Mouse (Mus musculus) CH12.LX (cell line): Measurements from ENCODE around the gene Dgkd. TPM values are rescaled to one million over a fixed set of nuclear protein-coding genes. Genes with fewer than 3 reads are reported as not detected.

ENCODE experiments used
- DNase-seq: peaks from one replicate; pipeline ENCODE4 v3.0.0-alpha.2; 2013; ENCODE audit errors: extremely low read depth
- H3K27ac ChIP-seq: 2 replicates; pipeline ENCODE4 v1.5.1; 2012; ENCODE audit warnings: low read depth, mild to moderate bottlenecking, control low read depth, moderate library complexity; ENCODE audit not compliant: insufficient read depth
- H3K27me3 ChIP-seq: replicated peaks from 2 replicates; pipeline ENCODE3; 2012; ENCODE audit warnings: inconsistent platforms
- H3K36me3 ChIP-seq, 2 experiments: replicated peaks in 1 of 2; 2 replicates each; pipeline versions ENCODE3 to v1.6.1; 2012; ENCODE audit warnings: inconsistent platforms in 1 of 2, low read length in 1 of 2, mild to moderate bottlenecking in 1 of 2, mixed read lengths in 1 of 2, moderate library complexity in 1 of 2; ENCODE audit not compliant: control insufficient read depth in 1 of 2, insufficient read depth in 1 of 2
- H3K4me1 ChIP-seq, 2 experiments: 2 replicates each; pipeline ENCODE4 v1.6.1; 2012; ENCODE audit warnings: inconsistent platforms in 1 of 2, moderate library complexity in 1 of 2; ENCODE audit not compliant: insufficient read depth in 2 of 2, control insufficient read depth in 1 of 2
- H3K4me2 ChIP-seq: 2 replicates; pipeline ENCODE4 v1.6.1; 2012; ENCODE audit warnings: low read depth, mild to moderate bottlenecking, control low read depth; ENCODE audit not compliant: poor library complexity, insufficient read depth, severe bottlenecking
- H3K4me3 ChIP-seq, 3 experiments: fragments of 150-350 bp in 1 of 3; sonication (generic) in 1 of 3; replicated peaks in 1 of 3; 2 replicates each; pipeline versions ENCODE3 to v1.5.1; 2011 to 2012; ENCODE audit warnings: low read depth in 2 of 3, low read length in 2 of 3, mild to moderate bottlenecking in 2 of 3, moderate library complexity in 2 of 3, control low read depth in 1 of 3, improper control_type of control experiment in 1 of 3, inconsistent platforms in 1 of 3, mixed read lengths in 1 of 3; ENCODE audit not compliant: poor library complexity in 1 of 3
- H3K79me2 ChIP-seq: replicated peaks from 2 replicates; pipeline ENCODE4 v1.6.1; 2012; ENCODE audit warnings: mild to moderate bottlenecking, moderate library complexity; ENCODE audit not compliant: control insufficient read depth, poor library complexity, insufficient read depth, severe bottlenecking; ENCODE audit errors: extremely low read depth
- H3K9ac ChIP-seq: 2 replicates; pipeline ENCODE4 v1.6.1; 2012; ENCODE audit warnings: low read depth, mild to moderate bottlenecking, control low read depth, moderate library complexity; ENCODE audit not compliant: insufficient read depth
- H3K9me3 ChIP-seq: replicated peaks from 2 replicates; pipeline ENCODE3; 2012; ENCODE audit warnings: low read length, inconsistent platforms, mixed read lengths
- BHLHE40 ChIP-seq: IDR thresholded peaks from 2 replicates; pipeline ENCODE4 v1.6.1; 2011; ENCODE audit warnings: mild to moderate bottlenecking, low read depth, low read length, improper control_type of control experiment
- CHD1 ChIP-seq: IDR thresholded peaks from 2 replicates; pipeline ENCODE4 v1.6.1; 2012; ENCODE audit warnings: low read depth, low read length, improper control_type of control experiment, inconsistent platforms
- CHD2 ChIP-seq: IDR thresholded peaks from 2 replicates; pipeline ENCODE4 v1.6.1; 2011; ENCODE audit warnings: low read length, improper control_type of control experiment
- CTCF ChIP-seq, 2 experiments: IDR thresholded peaks in 1 of 2; conservative IDR thresholded peaks in 1 of 2; 2 replicates each; pipeline ENCODE4 v1.5.1; 2011 to 2012; ENCODE audit warnings: low read depth in 2 of 2, low read length in 2 of 2, improper control_type of control experiment in 1 of 2, inconsistent platforms in 1 of 2, mild to moderate bottlenecking in 1 of 2, moderate library complexity in 1 of 2
- ELF1 ChIP-seq: IDR thresholded peaks from 2 replicates; pipeline ENCODE4 v1.6.1; 2014; ENCODE audit warnings: low read depth, mild to moderate bottlenecking, inconsistent platforms, low read length, improper control_type of control experiment
- EP300 ChIP-seq: IDR thresholded peaks from 2 replicates; pipeline ENCODE4 v1.6.1; 2011; ENCODE audit warnings: low read length, improper control_type of control experiment
- ETS1 ChIP-seq: conservative IDR thresholded peaks from 2 replicates; pipeline ENCODE4 v1.6.1; 2012; ENCODE audit warnings: low read depth, mild to moderate bottlenecking, inconsistent platforms, low read length, improper control_type of control experiment, moderate library complexity
- HCFC1 ChIP-seq: IDR thresholded peaks from 2 replicates; pipeline ENCODE4 v1.6.1; 2012; ENCODE audit warnings: low read depth, mild to moderate bottlenecking, inconsistent platforms, low read length, improper control_type of control experiment
- IRF4 ChIP-seq: IDR thresholded peaks from 2 replicates; pipeline ENCODE4 v1.6.1; 2014; ENCODE audit warnings: low read depth, mild to moderate bottlenecking, inconsistent platforms, low read length, improper control_type of control experiment
- JUN ChIP-seq: IDR thresholded peaks from 2 replicates; pipeline ENCODE4 v1.6.1; 2011; ENCODE audit warnings: low read depth, mild to moderate bottlenecking, low read length, improper control_type of control experiment, moderate library complexity; ENCODE audit not compliant: insufficient read depth
- JUND ChIP-seq: conservative IDR thresholded peaks from 2 replicates; pipeline ENCODE4 v1.6.1; 2011; ENCODE audit warnings: low read depth, low read length, improper control_type of control experiment
- MAFK ChIP-seq: IDR thresholded peaks from 2 replicates; pipeline ENCODE4 v1.6.1; 2011; ENCODE audit warnings: low read length, improper control_type of control experiment; ENCODE audit not compliant: insufficient replicate concordance
- MAX ChIP-seq: IDR thresholded peaks from 2 replicates; pipeline ENCODE4 v1.6.1; 2011; ENCODE audit warnings: low read length, improper control_type of control experiment
- MAZ ChIP-seq: IDR thresholded peaks from 2 replicates; pipeline ENCODE4 v1.6.1; 2012; ENCODE audit warnings: low read depth, mild to moderate bottlenecking, inconsistent platforms, low read length, improper control_type of control experiment, moderate library complexity
- MXI1 ChIP-seq: IDR thresholded peaks from 2 replicates; pipeline ENCODE4 v1.6.1; 2011; ENCODE audit warnings: mild to moderate bottlenecking, low read depth, low read length, improper control_type of control experiment
- MYC ChIP-seq: IDR thresholded peaks from 2 replicates; pipeline ENCODE4 v1.6.1; 2011; ENCODE audit warnings: low read depth, mild to moderate bottlenecking, improper control_type of control experiment, low read length
- NRF1 ChIP-seq: IDR thresholded peaks from 2 replicates; pipeline ENCODE4 v1.6.1; 2014; ENCODE audit warnings: low read depth, mild to moderate bottlenecking, inconsistent platforms, low read length, improper control_type of control experiment, moderate library complexity
- PAX5 ChIP-seq: IDR thresholded peaks from 2 replicates; pipeline ENCODE4 v1.6.1; 2012; ENCODE audit warnings: low read length, inconsistent platforms, mixed read lengths
- POLR2A ChIP-seq: IDR thresholded peaks from 2 replicates; pipeline ENCODE4 v1.6.1; 2011; ENCODE audit warnings: low read depth, mild to moderate bottlenecking, improper control_type of control experiment, low read length
- POLR2AphosphoS2 ChIP-seq: IDR thresholded peaks from 2 replicates; pipeline ENCODE4 v1.6.1; 2011; ENCODE audit warnings: low read depth, low read length, improper control_type of control experiment
- RAD21 ChIP-seq: IDR thresholded peaks from 2 replicates; pipeline ENCODE4 v1.6.1; 2011; ENCODE audit warnings: low read depth, mild to moderate bottlenecking, low read length, improper control_type of control experiment, moderate library complexity
- RCOR1 ChIP-seq: conservative IDR thresholded peaks from 2 replicates; pipeline ENCODE4 v1.6.1; 2012; ENCODE audit warnings: low read depth, mild to moderate bottlenecking, inconsistent platforms, low read length, improper control_type of control experiment
- SIN3A ChIP-seq: IDR thresholded peaks from 2 replicates; pipeline ENCODE4 v1.6.1; 2012; ENCODE audit warnings: low read length, improper control_type of control experiment, inconsistent platforms
- TBP ChIP-seq: conservative IDR thresholded peaks from 2 replicates; pipeline ENCODE4 v1.6.1; 2011; ENCODE audit warnings: low read depth, low read length, improper control_type of control experiment
- TCF12 ChIP-seq: IDR thresholded peaks from 2 replicates; pipeline ENCODE4 v1.6.1; 2014; ENCODE audit warnings: low read depth, mild to moderate bottlenecking, inconsistent platforms, low read length, improper control_type of control experiment
- UBTF ChIP-seq: IDR thresholded peaks from 2 replicates; pipeline ENCODE4 v1.6.1; 2012; ENCODE audit warnings: low read depth, mild to moderate bottlenecking, inconsistent platforms, low read length, improper control_type of control experiment, moderate library complexity
- USF1 ChIP-seq: IDR thresholded peaks from 2 replicates; pipeline ENCODE4 v1.6.1; 2014; ENCODE audit warnings: low read depth, mild to moderate bottlenecking, inconsistent platforms, low read length, improper control_type of control experiment
- USF2 ChIP-seq: conservative IDR thresholded peaks from 2 replicates; pipeline ENCODE4 v1.6.1; 2011; ENCODE audit warnings: low read depth, low read length, improper control_type of control experiment
- ZC3H11A ChIP-seq: IDR thresholded peaks from 2 replicates; pipeline ENCODE4 v1.6.1; 2012; ENCODE audit warnings: low read depth, mild to moderate bottlenecking, inconsistent platforms, low read length, improper control_type of control experiment
- ZMIZ1 ChIP-seq: IDR thresholded peaks from 2 replicates; pipeline ENCODE4 v1.6.1; 2012; ENCODE audit warnings: low read depth, mild to moderate bottlenecking, inconsistent platforms, low read length, improper control_type of control experiment
- ZNF384 ChIP-seq: IDR thresholded peaks from 2 replicates; pipeline ENCODE4 v1.6.1; 2012; ENCODE audit warnings: low read depth, low read length, improper control_type of control experiment, inconsistent platforms
- dilution Hi-C: fragments of 300-500 bp; cut with MboI; formaldehyde crosslinking; loops from 2 replicates; pipeline ENCODE4 v1.14.3; 2020; ENCODE audit warnings: low sequenced_read_pairs; ENCODE audit not compliant: extremely low pct_unique_long_range_greater_than_20kb, extremely low pct_ligation_motif_present
- in situ Hi-C: fragments of 300-500 bp; cut with MboI; formaldehyde crosslinking; loops from 3 replicates; pipeline ENCODE4 v1.14.3; 2019; ENCODE audit warnings: low sequenced_read_pairs, low pct_ligation_motif_present, low pct_unique_long_range_greater_than_20kb, mixed read lengths
- polyA plus RNA-seq: library from polyadenylated mRNA; unstranded; fragments of >175 nt; gene quantifications from 2 replicates; pipeline ENCODE4 v1.2.1, GENCODE M21; 2012; ENCODE audit warnings: low read depth; ENCODE audit not compliant: insufficient read length
- total RNA-seq, 2 experiments: library from RNA; depleted of rRNA; stranded (reverse); fragments of 300-350 nt in 1 of 2; fragments of >200 nt in 1 of 2; gene quantifications; 2 replicates each; pipeline ENCODE4 v1.2.3; 2012 to 2014

Gene Dgkd
- total and polyA plus RNA-seq, 3 experiments, result 57.5 to 89.9 (median 73.8) TPM

- in situ Hi-C loops, result no loop called here
- dilution Hi-C loops, result no loop called here
- H3K4me1 ChIP-seq, result peaks cover 39 to 77% of the 10 kb centered on the region in 2 experiments
Measured at GRCm38 (mm10) chr1:87848237-87848996, 4.7 kb upstream of the Dgkd start.

GRCm38 (mm10) chr1:87849278-87849677 lies 3.8 kb upstream of the Dgkd start:
- Histone ChIP-seq H3K79me2 (peaks cover 11% of the 10 kb centered on the region), H3K9ac (peak overlapping the region; percentile 62), H3K27ac (peak overlapping the region; percentile 58), H3K4me3 (peak overlapping the region in 1 of 3 experiments; percentile 6), H3K27me3 (no peaks in the 10 kb centered on the region), H3K36me3 (no peaks in the 10 kb centered on the region), H3K9me3 (peaks cover 10% of the 10 kb centered on the region), H3K4me2 (peak overlapping the region; percentile 54; the same call in 1 of the 2 replicates), H3K4me1 (peaks cover 39 to 77% of the 10 kb centered on the region in 2 experiments)
- DNase-seq, result peak; percentile 86
- dilution Hi-C loops (no loop called here), in situ Hi-C loops (no loop called here)
- TF ChIP-seq CHD1 (no peak), RCOR1 (no peak), TCF12 (peak; percentile 61; the same call in 1 of the 2 replicates), ELF1 (peak; percentile 51; the same call in 1 of the 2 replicates), MAX (peak; percentile 92), USF2 (peak; percentile 60), IRF4 (peak; percentile 95), POLR2AphosphoS2 (no peak), ETS1 (peak; percentile 72), EP300 (peak; percentile 86), BHLHE40 (peak; percentile 94), NRF1 (no peak), ZMIZ1 (no peak), PAX5 (no peak), MXI1 (peak; percentile 85), UBTF (no peak), CTCF (conservative IDR thresholded peaks at IDR 0.05 in 1 of 2, IDR thresholded peaks at IDR 0.05 in 1 of 2; ENCODE audit: low read depth in 2 of 2, low read length in 2 of 2) (no peak), MAZ (peak; percentile 65; the same call in 1 of the 2 replicates), USF1 (peak; percentile 62), SIN3A (peak; percentile 48; the same call in 1 of the 2 replicates), ZC3H11A (no peak), MAFK (0 out of 2 replicates have a peak, but pooled peaks have one; percentile 30), JUN (0 out of 2 replicates have a peak, but pooled peaks have one; percentile 19), RAD21 (no peak), MYC (peak; percentile 61; the same call in 1 of the 2 replicates), JUND (no peak), ZNF384 (no peak)

More at GRCm38 (mm10) chr1:87848237-87848996, 4.7 kb upstream of the Dgkd start:
- Histone ChIP-seq H3K79me2 (peaks cover 3% of the 10 kb centered on the region), H3K27ac (peak overlapping the region; percentile 42), H3K4me2 (peak overlapping the region; percentile 54), H3K27me3 (no peaks in the 10 kb centered on the region), H3K36me3 (no peaks in the 10 kb centered on the region), H3K4me3 (peak overlapping the region in 2 of 3 experiments; percentile 16 to 21), H3K9me3 (peaks cover 10% of the 10 kb centered on the region), H3K9ac (peak overlapping the region; percentile 62; the same call in 1 of the 2 replicates)
- DNase-seq, result no peak
- TF ChIP-seq TBP (0 out of 2 replicates have a peak, but pooled peaks have one; percentile 2), POLR2A (0 out of 2 replicates have a peak, but pooled peaks have one; percentile 8), HCFC1 (no peak), CHD2 (no peak), SIN3A (no peak), USF1 (no peak), BHLHE40 (peak; percentile 13; the same call in 1 of the 2 replicates), TCF12 (0 out of 2 replicates have a peak, but pooled peaks have one; percentile 17), EP300 (no peak)
